Mouse (Mus musculus) gastrocnemius, postnatal 36 days (tissue): ENCODE results near the gene Wipf1. TPM values are rescaled to one million over a fixed set of nuclear protein-coding genes. Genes with fewer than 3 reads are reported as not detected.

ENCODE experiments used
- DNase-seq, 2 experiments: peaks; one replicate each; pipeline ENCODE4 v3.0.0; 2022
- intact Hi-C: fragments of 180-260 bp; cut with DNase I; formaldehyde crosslinking; loops from one replicate; pipeline ENCODE4 v1.15.1; 2025
- total RNA-seq, 2 experiments: library from RNA; stranded (reverse); gene quantifications; 2 replicates each; pipeline ENCODE4 v1.2.3; 2021

The Wipf1 gene
- total RNA-seq, 2 experiments from 2014 or later = 9.7 to 9.8 TPM

DNA sequence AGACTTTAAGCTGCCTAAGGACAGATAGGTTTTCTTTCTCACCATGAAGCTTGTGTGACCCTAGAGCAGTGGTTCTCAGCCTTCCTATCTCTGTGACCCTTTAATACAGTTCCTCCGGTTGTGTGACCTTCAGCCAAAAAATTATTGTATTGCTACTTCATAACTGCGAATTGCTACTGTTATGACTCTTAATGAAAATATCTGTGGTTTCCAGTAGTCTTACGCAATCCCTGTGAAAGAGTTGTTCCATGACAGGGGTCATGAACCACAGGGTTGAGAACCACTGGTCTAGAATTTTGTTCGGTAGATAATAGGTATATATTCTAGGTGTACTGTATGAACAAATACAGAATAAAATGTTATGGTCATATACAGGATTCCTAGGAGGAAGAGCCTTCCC lies 17.7 kb upstream of the Wipf1 start:
- intact Hi-C loops = no loop called here
- DNase-seq = no peak

GRCm38 (mm10) chr2:73545556-73545955 lies 16.0 kb upstream of the Wipf1 start:
- no peak for DNase-seq
- intact Hi-C loops = no loop called here

DNA sequence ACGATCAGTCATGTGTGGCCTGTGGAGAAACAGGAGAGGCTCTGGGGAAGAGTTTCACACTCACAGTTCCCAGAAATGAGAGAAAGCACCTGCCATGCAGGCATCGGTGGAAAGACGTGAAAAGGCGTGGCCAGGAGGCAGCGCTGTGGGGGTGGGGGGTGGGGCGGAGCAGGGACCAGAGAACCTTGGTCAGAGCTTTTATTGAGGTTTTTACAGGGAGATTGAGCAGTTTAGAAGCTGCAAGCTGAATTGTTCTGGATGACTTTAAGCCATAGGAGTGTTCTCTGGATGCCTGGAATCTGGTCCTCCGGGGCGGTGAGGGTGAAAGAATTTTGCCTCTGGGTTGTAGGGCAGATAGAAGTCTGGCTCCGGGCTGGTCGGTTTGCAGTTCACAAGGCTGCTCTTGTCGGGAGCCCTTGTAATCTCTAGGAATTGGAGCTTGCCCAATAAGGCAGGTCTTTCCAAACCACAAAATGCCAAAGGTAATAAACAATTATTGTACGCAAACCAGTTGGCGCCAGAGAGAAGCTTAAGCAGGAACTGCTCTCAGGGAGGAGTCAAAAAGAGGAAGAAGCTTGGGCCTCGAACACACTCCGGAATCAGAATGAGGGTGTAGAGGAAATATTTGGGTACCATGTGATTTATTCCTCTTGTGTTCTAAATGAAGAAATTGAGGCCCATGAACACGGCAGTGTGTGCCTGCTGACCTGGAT lies 11.1 kb upstream of the Wipf1 start:
- intact Hi-C loops = no loop called here
- no peak for DNase-seq

DNA sequence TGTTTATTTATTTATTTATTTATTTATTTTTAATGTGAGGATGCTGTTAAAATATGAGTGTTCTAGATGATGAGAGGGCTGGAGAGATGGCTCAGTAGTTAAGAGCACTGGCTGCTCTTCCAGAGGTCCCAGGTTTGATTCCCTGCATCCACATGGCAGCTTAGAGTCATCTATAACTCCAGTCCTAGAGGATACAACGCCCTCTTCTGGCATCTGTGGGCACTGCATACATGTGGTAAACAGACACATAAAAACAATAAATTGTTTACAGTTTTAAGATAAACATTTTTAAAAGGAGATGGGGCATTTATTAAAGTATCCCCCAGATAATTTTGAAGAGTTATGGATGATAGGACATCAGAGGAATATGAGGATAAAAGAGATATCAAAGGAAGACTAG lies 10.2 kb upstream of the Wipf1 start:
- DNase-seq = no peak
- intact Hi-C loops = no loop called here

DNA sequence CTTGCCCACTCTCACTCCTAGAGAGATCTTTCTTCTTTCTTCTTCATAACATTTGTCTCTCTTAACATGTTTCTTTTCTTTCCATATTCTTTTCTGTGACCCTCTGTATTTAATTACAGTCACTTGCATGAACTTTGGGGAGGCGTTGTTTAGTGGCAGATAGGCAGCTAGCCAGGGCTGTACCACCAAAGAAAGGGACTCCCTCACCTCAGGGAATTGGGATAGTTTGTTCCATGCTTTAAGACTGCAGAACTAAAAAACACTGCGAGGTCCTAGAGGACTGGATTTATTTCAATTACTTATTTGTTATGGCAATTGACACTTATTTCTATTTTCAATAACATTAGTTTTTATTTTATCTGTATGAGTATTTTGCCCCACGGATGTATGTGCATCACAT lies 9.6 kb upstream of the Wipf1 start:
- no peak for DNase-seq
- intact Hi-C loops = no loop called here

GRCm38 (mm10) chr2:73538590-73538989 lies 9.1 kb upstream of the Wipf1 start:
- intact Hi-C loops = no loop called here

GRCm38 (mm10) chr2:73536091-73536783 lies 6.7 kb upstream of the Wipf1 start:
- intact Hi-C loops = no loop called here
- DNase-seq = no peak

More at GRCm38 (mm10) chr2:73538590-73538989, 9.1 kb upstream of the Wipf1 start:
- DNase-seq = no peak

DNA sequence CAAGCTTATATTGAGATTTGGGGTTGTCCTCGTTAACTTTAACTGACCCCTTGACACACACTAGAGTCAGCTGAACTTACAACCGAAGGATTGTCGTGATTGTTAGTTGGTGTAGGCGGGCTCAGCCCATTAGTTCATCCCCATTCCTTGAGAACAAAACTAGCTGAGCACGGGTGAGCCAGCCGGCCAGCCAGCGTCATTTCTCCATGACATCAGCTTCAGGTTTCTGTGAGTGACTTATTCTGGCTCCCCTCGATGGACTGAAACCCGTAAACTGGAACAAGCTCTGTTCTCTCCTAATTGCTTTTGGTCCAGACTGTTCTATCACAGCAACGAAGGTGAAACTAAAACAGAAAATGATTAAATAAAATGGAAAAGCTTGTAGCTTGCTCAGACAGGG lies 5.2 kb upstream of the Wipf1 start:
- intact Hi-C loops = no loop called here
- DNase-seq = no peak

DNA sequence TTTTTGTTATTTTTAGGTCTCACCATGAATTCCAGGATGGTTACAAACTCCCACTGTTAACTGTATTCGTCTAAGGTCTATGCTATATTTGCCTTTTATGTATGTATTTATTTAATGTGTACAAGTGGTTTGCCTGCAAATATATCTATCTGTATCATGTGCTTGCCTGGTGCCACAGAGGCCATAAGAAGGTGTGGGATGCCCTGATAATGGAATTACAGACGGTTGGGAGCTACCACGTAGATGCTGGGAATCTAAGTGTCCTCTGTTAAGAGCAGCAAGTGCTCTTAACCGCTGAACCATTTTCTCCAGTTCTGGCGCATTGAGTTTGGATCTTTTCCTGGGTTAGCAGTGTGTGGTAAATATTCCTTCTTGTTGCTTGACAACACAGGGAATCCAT lies 953 bp upstream of the Wipf1 start:
- intact Hi-C loops = no loop called here
- DNase-seq = no peak

- DNase-seq = no peak
Observed at GRCm38 (mm10) chr2:73528516-73529355, 798 bp downstream of the Wipf1 start.

DNA sequence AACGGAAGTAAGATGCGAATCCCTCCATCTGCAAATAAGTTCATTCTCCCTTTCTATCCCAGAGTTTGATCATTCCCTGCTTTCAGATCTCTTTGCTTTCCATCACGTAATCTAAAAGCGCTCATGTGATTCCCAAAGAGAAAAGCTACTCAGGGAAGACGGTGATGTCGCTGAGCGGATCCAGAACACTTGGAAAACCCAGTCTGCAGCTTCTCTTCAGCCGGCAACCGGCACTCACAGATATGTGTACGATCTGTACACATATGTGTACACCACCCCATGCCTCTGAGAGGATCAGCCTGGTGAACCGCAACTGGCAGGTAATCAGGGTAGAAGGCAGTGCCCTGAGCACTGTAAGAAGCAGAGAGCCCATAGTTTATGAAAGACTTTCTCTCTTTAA lies 1.6 kb downstream of the Wipf1 start:
- no peak for DNase-seq
- intact Hi-C loops = no loop called here

More at GRCm38 (mm10) chr2:73528516-73529355, 798 bp downstream of the Wipf1 start:
- intact Hi-C loops = no loop called here

DNA sequence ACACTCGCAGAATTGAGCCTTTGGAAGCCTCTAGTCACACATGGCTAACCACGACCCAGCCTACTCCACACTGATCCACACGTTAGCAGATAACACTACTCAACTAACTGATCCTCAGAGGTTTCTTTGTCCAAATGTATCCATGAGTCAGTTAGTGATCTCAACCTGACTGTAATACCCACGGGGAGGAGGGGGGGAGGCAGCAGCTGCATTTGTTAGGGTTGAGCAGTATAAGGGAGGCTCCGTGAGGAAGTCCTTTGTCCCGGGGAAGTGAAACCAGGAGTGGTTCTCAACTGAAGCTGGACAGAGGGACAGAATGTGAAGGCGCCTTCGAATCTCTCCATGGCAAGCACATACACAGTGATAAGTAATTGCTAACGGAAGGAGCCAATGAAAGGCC lies 2.8 kb downstream of the Wipf1 start:
- intact Hi-C loops = no loop called here
- peak in 1 of 2 experiments; percentile 59 for DNase-seq

DNA sequence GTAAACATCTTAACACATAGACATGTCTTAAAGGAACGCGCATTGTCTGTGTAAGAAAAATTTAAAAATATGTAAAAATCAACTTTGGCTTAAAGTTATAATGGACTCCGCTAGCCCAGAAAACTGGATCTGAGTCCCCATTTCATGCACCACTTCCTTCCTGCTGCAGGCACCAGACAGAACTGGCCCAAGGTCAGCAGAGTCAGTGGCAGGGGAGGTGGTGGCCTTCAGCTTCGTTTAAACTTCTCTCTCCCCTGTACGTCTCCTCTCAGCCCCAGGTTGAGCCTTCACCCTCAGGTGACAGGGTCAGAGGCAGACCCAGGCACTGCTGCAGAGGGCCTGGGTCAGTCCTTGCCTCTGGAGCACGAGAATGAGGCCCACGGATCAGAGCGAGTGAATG lies 6.6 kb downstream of the Wipf1 start:
- intact Hi-C loops = no loop called here
- DNase-seq = no peak

DNA sequence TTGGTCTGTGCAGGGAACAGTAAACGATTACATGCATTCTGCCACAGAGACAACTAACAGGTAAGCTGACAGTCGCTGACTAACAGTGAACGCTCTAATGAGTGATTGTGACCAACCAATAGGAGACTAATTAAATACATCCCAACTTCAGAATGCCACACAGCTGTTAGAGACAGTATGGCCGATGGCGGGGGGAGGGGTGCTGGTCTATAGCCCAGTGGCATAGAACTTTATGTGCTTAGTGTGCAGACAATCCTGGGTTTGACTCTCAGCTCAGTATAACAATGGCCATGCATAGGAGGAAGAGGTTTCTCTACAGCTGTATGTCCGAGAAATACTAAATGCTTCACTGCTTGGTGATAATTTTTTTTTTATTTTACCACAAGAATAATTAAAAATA lies 7.2 kb downstream of the Wipf1 start:
- no peak for DNase-seq
- intact Hi-C loops = no loop called here

DNA sequence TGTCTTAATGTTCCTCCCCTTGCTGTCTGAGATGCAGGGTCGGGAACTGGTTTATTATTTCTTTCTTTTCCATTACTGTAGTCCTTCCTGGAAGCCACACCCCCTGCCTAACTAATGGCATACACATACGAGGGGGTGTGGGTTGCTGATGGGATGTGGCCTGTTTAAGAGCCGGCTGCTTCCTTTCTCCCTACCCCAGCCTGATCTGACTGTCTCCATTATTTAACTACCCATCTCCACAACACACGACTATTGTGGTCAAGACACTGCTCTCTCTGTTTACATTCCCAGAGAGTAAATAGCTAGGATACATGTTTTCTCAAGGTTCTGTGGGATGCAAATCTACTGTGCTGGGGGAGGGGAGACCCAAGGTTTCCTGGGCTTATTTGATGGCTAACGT lies 7.8 kb downstream of the Wipf1 start:
- DNase-seq = no peak
- intact Hi-C loops = no loop called here

- intact Hi-C loops = no loop called here
Observed at GRCm38 (mm10) chr2:73518966-73519365, 10.6 kb downstream of the Wipf1 start.

DNA sequence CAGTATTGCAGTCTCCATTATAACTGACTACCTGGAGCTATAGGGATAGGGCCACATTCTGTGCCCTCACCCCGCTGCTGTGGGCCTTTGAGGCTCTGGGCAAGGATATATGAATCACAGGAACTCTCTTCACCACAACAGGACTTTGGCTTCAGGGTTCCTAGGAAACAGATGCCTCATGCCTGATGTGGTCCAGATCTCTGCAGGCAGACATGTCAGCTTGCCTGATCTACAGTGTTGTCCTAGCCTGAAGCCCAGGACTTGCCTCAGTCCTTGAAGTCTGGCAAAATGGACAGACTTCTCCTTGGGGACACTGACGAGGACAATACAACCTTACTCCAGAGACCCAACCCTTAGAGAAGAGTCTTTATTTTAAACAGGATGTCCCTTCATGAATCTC lies 11.2 kb downstream of the Wipf1 start:
- intact Hi-C loops = no loop called here
- no peak for DNase-seq

More at GRCm38 (mm10) chr2:73518966-73519365, 10.6 kb downstream of the Wipf1 start:
- DNase-seq = no peak

DNA sequence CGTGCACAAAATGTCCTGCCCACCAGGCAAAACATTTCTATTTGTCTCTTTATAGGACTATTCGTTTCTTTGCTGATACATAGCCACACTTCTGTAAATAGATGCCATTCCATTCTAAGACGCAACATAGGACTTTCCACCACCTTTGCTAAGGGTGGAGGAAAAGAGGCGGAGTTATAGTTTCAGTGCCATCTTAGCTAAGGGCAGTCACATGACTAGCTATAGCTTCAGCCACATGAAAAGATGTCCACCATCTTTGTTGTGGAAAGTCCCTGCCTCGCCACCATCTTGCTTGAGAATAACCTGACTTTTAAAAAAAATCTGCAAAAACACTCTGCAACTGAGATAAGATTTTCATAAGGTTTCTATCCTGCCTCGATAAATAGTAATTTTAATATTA lies 15.4 kb downstream of the Wipf1 start:
- intact Hi-C loops = no loop called here
- no peak for DNase-seq

GRCm38 (mm10) chr2:73513204-73513749 lies 16.3 kb downstream of the Wipf1 start:
- intact Hi-C loops = no loop called here
- no peak for DNase-seq

GRCm38 (mm10) chr2:73512044-73512443 lies 17.5 kb downstream of the Wipf1 start:
- no peak for DNase-seq
- intact Hi-C loops = no loop called here

GRCm38 (mm10) chr2:73510731-73511360 lies 18.7 kb downstream of the Wipf1 start:
- DNase-seq = no peak
- intact Hi-C loops = no loop called here
